Mouse (Mus musculus): ENCODE data around the gene Foxm1.
A peak's percentile ranks its signal among the peaks of the same experiment; 100 is the strongest.

Foxm1 gene

GRCm38 (mm10) chr6:128362381-128363006 is at the start of gene Foxm1, which contains the start of gene Rhno1:
Gene Foxm1 (plus strand): TSS chr6:128362967.
Gene Rhno1 (minus strand): TSS chr6:128362911.
- DNase-seq (ENCODE audit: low spot score in 2 of 2), result peak; percentile 61 to 77

- no peak for DNase-seq (ENCODE audit: low spot score in 2 of 2)
These were observed 48.0 kb upstream of the Foxm1 start for GRCm38 (mm10) chr6:128314796-128315195.

GRCm38 (mm10) chr6:128315597-128315996 is 47.2 kb upstream of the Foxm1 start:
- DNase-seq (ENCODE audit: low spot score in 2 of 2), result no peak

GRCm38 (mm10) chr6:128318317-128318716 is 44.5 kb upstream of the Foxm1 start:
- DNase-seq (ENCODE audit: low spot score in 2 of 2), result peak in 1 of 2 experiments; percentile 48

GRCm38 (mm10) chr6:128334397-128335124 is 28.2 kb upstream of the Foxm1 start:
- peak; percentile 37 to 66 for DNase-seq (ENCODE audit: low spot score in 2 of 2)

GRCm38 (mm10) chr6:128337467-128337866 is 25.3 kb upstream of the Foxm1 start:
- no peak for DNase-seq (ENCODE audit: low spot score in 2 of 2)

GRCm38 (mm10) chr6:128338876-128339275 is 23.9 kb upstream of the Foxm1 start:
- DNase-seq (ENCODE audit: low spot score in 2 of 2), result no peak

- no peak for DNase-seq (ENCODE audit: low spot score in 2 of 2)
These were observed 20.6 kb upstream of the Foxm1 start for GRCm38 (mm10) chr6:128341956-128342723.

GRCm38 (mm10) chr6:128345623-128346022 is 17.1 kb upstream of the Foxm1 start:
- DNase-seq (ENCODE audit: low spot score in 2 of 2), result no peak

- DNase-seq (ENCODE audit: low spot score in 2 of 2), result no peak
These were observed 16.0 kb upstream of the Foxm1 start for GRCm38 (mm10) chr6:128346782-128347181.

- DNase-seq (ENCODE audit: low spot score in 2 of 2), result peak in 1 of 2 experiments; percentile 35
These were observed 13.1 kb upstream of the Foxm1 start for GRCm38 (mm10) chr6:128349711-128350110.

GRCm38 (mm10) chr6:128354140-128354539 is 8.6 kb upstream of the Foxm1 start:
- DNase-seq (ENCODE audit: low spot score in 2 of 2), result no peak

- peak; percentile 33 to 57 for DNase-seq (ENCODE audit: low spot score in 2 of 2)
These were observed 7.5 kb upstream of the Foxm1 start for GRCm38 (mm10) chr6:128355201-128355681.

- DNase-seq (ENCODE audit: low spot score in 2 of 2), result peak; percentile 93 to 94
These were observed 6.9 kb upstream of the Foxm1 start, which contains the start of gene Tulp3 for GRCm38 (mm10) chr6:128355726-128356416. Gene Tulp3 (minus strand): TSS chr6:128355851.

- DNase-seq (ENCODE audit: low spot score in 2 of 2), result peak; percentile 48 to 76
These were observed 3.8 kb upstream of the Foxm1 start for GRCm38 (mm10) chr6:128358999-128359398.

GRCm38 (mm10) chr6:128361901-128362300 is 866 bp upstream of the Foxm1 start:
- DNase-seq (ENCODE audit: low spot score in 2 of 2), result no peak

GRCm38 (mm10) chr6:128363007-128363825 is 449 bp downstream of the Foxm1 start:
- no peak for DNase-seq (ENCODE audit: low spot score in 2 of 2)

GRCm38 (mm10) chr6:128364721-128365120 is 2.0 kb downstream of the Foxm1 start:
- no peak for DNase-seq (ENCODE audit: low spot score in 2 of 2)

GRCm38 (mm10) chr6:128366466-128366865 is 3.7 kb downstream of the Foxm1 start:
- DNase-seq (ENCODE audit: low spot score in 2 of 2), result no peak

GRCm38 (mm10) chr6:128370040-128370439 is 7.3 kb downstream of the Foxm1 start:
- DNase-seq (ENCODE audit: low spot score in 2 of 2), result no peak

- DNase-seq (ENCODE audit: low spot score in 2 of 2), result no peak
These were observed 12.4 kb downstream of the Foxm1 start, which contains the start of the genes Tex52 and Gm44596 for GRCm38 (mm10) chr6:128375192-128375591. Gene Tex52 (plus strand): TSS chr6:128375456. Gene Gm44596 (plus strand): TSS chr6:128375503.

All from frontal cortex, postnatal 14 days (tissue).